Mouse (Mus musculus) heart, embryonic 11.5 days (tissue): ENCODE measurements at regions not wholly inside any gene's neighbourhood (a gene's known extent, or its start where the extent isn't known, plus 50 kb on each side); places are given as distances from the start of the nearest gene placed in this dataset.

ENCODE experiments used
- ATAC-seq: fragments of 200-750 bp; cut with Nextera tagmentation; replicated peaks from 2 replicates; pipeline ENCODE4 v1.8.0; 2017; ENCODE audit warnings: moderate library complexity; ENCODE audit not compliant: insufficient number of reproducible peaks, low FRiP score, low TSS enrichment
- H3K27ac ChIP-seq: fragments of 300-500 bp; sonication (generic); 2 replicates; pipeline ENCODE4 v1.5.1; 2014; ENCODE audit warnings: mild to moderate bottlenecking, low read depth, low read length
- H3K27me3 ChIP-seq: fragments of 300-500 bp; sonication (generic); 2 replicates; pipeline ENCODE4 v1.6.1; 2014; ENCODE audit warnings: mild to moderate bottlenecking, low read length, mixed read lengths; ENCODE audit not compliant: control insufficient read depth, insufficient read depth
- H3K36me3 ChIP-seq: fragments of 300-500 bp; sonication (generic); 2 replicates; pipeline ENCODE4 v1.6.1; 2014; ENCODE audit warnings: mild to moderate bottlenecking, low read length, moderate library complexity, mixed read lengths; ENCODE audit not compliant: control insufficient read depth, insufficient read depth
- H3K4me1 ChIP-seq: fragments of 300-500 bp; sonication (generic); 2 replicates; pipeline ENCODE4 v1.6.1; 2014; ENCODE audit warnings: low read length; ENCODE audit not compliant: control insufficient read depth, insufficient read depth
- H3K4me2 ChIP-seq: fragments of 300-500 bp; sonication (generic); 2 replicates; pipeline ENCODE4 v1.6.1; 2014; ENCODE audit warnings: mild to moderate bottlenecking, moderate library complexity
- H3K4me3 ChIP-seq: fragments of 300-500 bp; sonication (generic); 2 replicates; pipeline ENCODE4 v1.5.1; 2014; ENCODE audit warnings: low read depth, low read length
- H3K9ac ChIP-seq: fragments of 300-500 bp; sonication (generic); 2 replicates; pipeline ENCODE4 v1.6.1; 2014; ENCODE audit warnings: mild to moderate bottlenecking, low read depth, low read length, moderate library complexity
- H3K9me3 ChIP-seq: fragments of 300-500 bp; sonication (generic); replicated peaks from 2 replicates; pipeline ENCODE4 v1.6.1; 2016; ENCODE audit warnings: low read length; ENCODE audit not compliant: control insufficient read depth
- WGBS: fragments of 180-500 bp; shearing (Covaris S2); extraction: QIAGEN DNeasy Blood & Tissue Kit; methylation state at CpG from one replicate; pipeline ENCODE4 v1.1.7; 2014; ENCODE audit not compliant: insufficient replicate concordance; 5-methylcytosine and 5-hydroxymethylcytosine counted together

- H3K9ac ChIP-seq, result no peak overlapping the region
- H3K27ac ChIP-seq, result no peak overlapping the region
- H3K4me3 ChIP-seq, result no peak overlapping the region
- no peak overlapping the region for H3K4me2 ChIP-seq
- H3K36me3 ChIP-seq, result no peaks in the 10 kb centered on the region
- no peaks in the 10 kb centered on the region for H3K9me3 ChIP-seq
- peaks cover 2% of the 10 kb centered on the region; the same call in 1 of the 2 replicates for H3K4me1 ChIP-seq
- H3K27me3 ChIP-seq, result peaks cover 9% of the 10 kb centered on the region
- 46% methylated on average over 4 of the region's 4 CpGs for WGBS
- ATAC-seq, result no peak
Observed at GRCm38 (mm10) chr12:112235841-112236240, 89.8 kb downstream of the Kif26a start.

DNA sequence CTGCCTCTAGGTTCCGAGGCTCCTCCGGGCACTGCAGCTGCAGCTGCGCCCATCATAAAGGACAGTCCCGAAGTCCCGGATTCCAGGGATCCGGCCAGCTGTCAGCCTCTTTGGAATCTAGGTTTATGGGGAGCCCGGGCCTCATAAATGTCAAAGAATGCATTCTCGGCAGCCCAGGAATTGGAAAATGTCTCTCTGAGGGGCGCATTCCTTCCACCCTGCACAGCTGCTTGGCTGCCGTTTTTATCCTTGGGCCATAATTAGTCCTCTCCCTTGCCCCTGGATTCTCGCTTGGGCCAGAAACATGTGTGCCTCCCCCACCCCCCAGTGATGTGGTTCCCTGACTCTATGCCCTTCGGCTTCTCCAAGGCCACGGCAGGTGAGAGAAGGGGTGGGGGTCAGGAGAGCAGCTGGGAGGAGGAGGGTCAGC is 91.1 kb downstream of the Kif26a start:
- Histone ChIP-seq H3K9ac (no peak overlapping the region), H3K4me1 (peaks cover 2% of the 10 kb centered on the region; the same call in 1 of the 2 replicates), H3K36me3 (no peaks in the 10 kb centered on the region), H3K4me3 (no peak overlapping the region), H3K27me3 (peaks cover 9% of the 10 kb centered on the region), H3K9me3 (no peaks in the 10 kb centered on the region), H3K27ac (no peak overlapping the region), H3K4me2 (no peak overlapping the region; the same call in 1 of the 2 replicates)
- WGBS, result 47% methylated on average over 13 of the region's 13 CpGs
- no peak for ATAC-seq

DNA sequence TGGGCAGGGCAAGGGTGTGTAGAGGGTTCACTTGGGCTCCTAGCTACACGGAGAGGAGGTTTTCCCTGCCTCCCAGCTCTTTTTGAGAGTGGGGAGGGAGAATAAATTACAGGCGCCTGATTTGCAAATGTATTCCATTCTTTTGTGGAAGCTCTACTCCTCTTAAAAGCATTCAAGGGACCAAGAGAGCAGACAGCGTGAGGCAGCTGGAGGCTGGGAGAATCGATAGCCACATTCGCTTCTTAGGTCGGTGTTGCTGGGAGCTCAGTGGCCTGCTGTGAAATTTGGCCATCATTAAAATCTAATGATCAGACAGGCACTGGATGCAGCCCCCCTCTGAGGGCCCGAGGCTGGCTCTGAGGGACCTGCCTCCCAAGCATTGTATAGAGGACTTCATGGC is 92.8 kb downstream of the Kif26a start:
- Histone ChIP-seq H3K36me3 (no peaks in the 10 kb centered on the region), H3K27me3 (peaks cover 9% of the 10 kb centered on the region), H3K4me3 (no peak overlapping the region), H3K4me2 (no peak overlapping the region), H3K4me1 (peaks cover 2% of the 10 kb centered on the region; the same call in 1 of the 2 replicates), H3K27ac (no peak overlapping the region), H3K9me3 (no peaks in the 10 kb centered on the region), H3K9ac (no peak overlapping the region)
- WGBS, result 37% methylated on average over 7 of the region's 7 CpGs
- no peak for ATAC-seq

DNA sequence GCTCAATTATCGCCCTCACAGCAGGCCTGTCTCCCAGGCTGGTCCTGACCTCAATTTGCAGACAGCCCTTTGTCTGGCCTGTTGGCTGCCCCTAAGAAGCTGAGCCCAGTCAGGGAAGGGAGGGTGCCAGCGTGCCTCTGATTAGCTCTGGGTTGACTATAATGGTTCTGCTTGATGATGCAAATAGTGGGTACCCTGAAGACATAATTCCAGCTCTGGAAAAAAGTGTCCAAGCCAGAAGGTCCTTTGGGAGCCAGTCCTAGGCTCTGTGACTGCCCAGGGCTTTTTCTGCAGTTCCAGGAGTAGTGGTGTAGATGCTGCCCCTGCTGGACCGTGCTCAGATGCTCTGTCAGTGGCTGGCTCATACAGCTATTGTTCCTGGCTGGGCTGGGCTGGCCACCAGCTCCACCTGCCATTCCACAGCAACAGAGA is 95.7 kb downstream of the Kif26a start:
- ATAC-seq, result no peak
- Histone ChIP-seq H3K4me1 (peaks cover 7% of the 10 kb centered on the region; the same call in 1 of the 2 replicates), H3K9ac (no peak overlapping the region), H3K27ac (no peak overlapping the region), H3K4me2 (no peak overlapping the region), H3K36me3 (no peaks in the 10 kb centered on the region), H3K9me3 (no peaks in the 10 kb centered on the region), H3K27me3 (peaks cover 9% of the 10 kb centered on the region), H3K4me3 (no peak overlapping the region)
- WGBS, result 18% methylated on average over 3 of the region's 3 CpGs

- Histone ChIP-seq H3K4me2 (no peak overlapping the region), H3K9ac (no peak overlapping the region), H3K4me1 (peaks cover 4% of the 10 kb centered on the region; the same call in 1 of the 2 replicates), H3K27me3 (peaks cover 8% of the 10 kb centered on the region), H3K4me3 (no peak overlapping the region), H3K36me3 (no peaks in the 10 kb centered on the region), H3K9me3 (no peaks in the 10 kb centered on the region), H3K27ac (no peak overlapping the region)
- ATAC-seq, result no peak
- 63% methylated on average over 5 of the region's 5 CpGs for WGBS
Observed at GRCm38 (mm10) chr12:112243231-112243630, 97.2 kb downstream of the Kif26a start.

- no peak overlapping the region for H3K4me2 ChIP-seq
- H3K9me3 ChIP-seq, result no peaks in the 10 kb centered on the region
- no peaks in the 10 kb centered on the region; the same call in 1 of the 2 replicates for H3K27me3 ChIP-seq
- no peaks in the 10 kb centered on the region for H3K4me1 ChIP-seq
- H3K36me3 ChIP-seq, result no peaks in the 10 kb centered on the region
- H3K9ac ChIP-seq, result no peak overlapping the region
- no peak for ATAC-seq
- WGBS, result 56% methylated on average over 8 of the region's 8 CpGs
- no peak overlapping the region for H3K27ac ChIP-seq
- no peak overlapping the region for H3K4me3 ChIP-seq
Observed at GRCm38 (mm10) chr12:112250894-112251293, 104.9 kb downstream of the Kif26a start.

DNA sequence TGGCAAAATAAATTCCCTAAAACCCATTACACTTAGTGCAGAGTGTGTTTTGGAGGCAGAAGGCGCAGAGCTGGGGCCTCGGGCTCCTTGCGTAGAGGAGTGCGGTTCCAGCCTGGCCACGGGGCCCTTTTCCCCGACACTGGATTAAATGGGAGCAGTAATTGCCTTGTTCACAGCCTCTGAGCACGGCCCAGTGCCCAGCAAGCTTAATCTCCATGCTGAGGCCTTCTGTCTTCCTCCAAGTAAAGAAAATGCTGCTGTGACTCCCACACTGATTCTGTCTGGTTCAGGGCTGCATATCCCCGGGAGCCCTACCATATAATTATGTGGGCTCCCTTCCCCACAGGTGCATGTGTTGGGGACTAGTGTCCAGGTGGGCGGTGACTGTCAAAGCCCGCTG is 107.5 kb downstream of the Kif26a start:
- no peak for ATAC-seq
- WGBS, result 80% methylated on average over 10 of the region's 10 CpGs
- Histone ChIP-seq H3K27ac (no peak overlapping the region), H3K9ac (no peak overlapping the region), H3K36me3 (no peaks in the 10 kb centered on the region), H3K27me3 (no peaks in the 10 kb centered on the region), H3K4me1 (no peaks in the 10 kb centered on the region), H3K9me3 (no peaks in the 10 kb centered on the region), H3K4me2 (no peak overlapping the region), H3K4me3 (no peak overlapping the region)

DNA sequence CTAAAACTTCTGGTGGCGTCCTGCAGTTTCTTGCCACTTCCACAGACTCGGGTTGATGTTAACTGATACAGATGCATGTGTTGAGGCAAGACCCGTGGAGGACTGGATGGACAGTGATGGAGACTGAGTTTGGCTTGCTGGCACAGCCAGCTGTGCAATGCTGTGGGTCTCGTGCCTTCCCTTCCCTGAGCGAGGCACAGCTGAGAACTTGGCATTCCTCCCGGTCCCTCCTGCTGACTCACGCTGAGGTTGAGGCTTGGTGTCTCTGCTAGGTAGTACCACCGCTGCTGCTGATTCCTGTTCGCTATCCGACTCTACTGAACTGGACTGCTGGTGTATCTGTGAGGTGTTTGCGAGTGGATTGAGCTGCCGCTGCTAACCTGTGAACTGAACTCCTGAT is 109.2 kb downstream of the Kif26a start:
- H3K9me3 ChIP-seq, result no peaks in the 10 kb centered on the region
- H3K4me1 ChIP-seq, result no peaks in the 10 kb centered on the region
- H3K4me2 ChIP-seq, result no peak overlapping the region
- H3K9ac ChIP-seq, result no peak overlapping the region
- no peaks in the 10 kb centered on the region for H3K36me3 ChIP-seq
- no peak for ATAC-seq
- no peak overlapping the region for H3K27ac ChIP-seq
- 78% methylated on average over 12 of the region's 12 CpGs for WGBS
- no peak overlapping the region for H3K4me3 ChIP-seq
- no peaks in the 10 kb centered on the region for H3K27me3 ChIP-seq

- Histone ChIP-seq H3K27ac (no peak overlapping the region), H3K4me3 (no peak overlapping the region), H3K4me2 (no peak overlapping the region), H3K36me3 (no peaks in the 10 kb centered on the region), H3K27me3 (no peaks in the 10 kb centered on the region), H3K4me1 (no peaks in the 10 kb centered on the region), H3K9ac (no peak overlapping the region), H3K9me3 (no peaks in the 10 kb centered on the region)
- no peak for ATAC-seq
- WGBS, result 54% methylated on average over 11 of the region's 11 CpGs
Observed at GRCm38 (mm10) chr12:112257691-112258090, 111.7 kb downstream of the Kif26a start.
